Mouse (Mus musculus) lung, adult 2 months (tissue): Measurements from ENCODE around the gene Plekhh3.

Experiments used
- CTCF ChIP-seq: fragments of 200-500 bp; IDR thresholded peaks from 2 replicates; pipeline ENCODE4 v1.5.1; 2011; ENCODE audit warnings: mild to moderate bottlenecking, low read length, control low read depth; ENCODE audit not compliant: insufficient read depth
- POLR2A ChIP-seq: fragments of 200-500 bp; IDR thresholded peaks from 2 replicates; pipeline ENCODE4 v1.6.1; 2011; ENCODE audit warnings: low read depth, mild to moderate bottlenecking, control low read depth, low read length, borderline replicate concordance; ENCODE audit errors: extremely low read depth

DNA sequence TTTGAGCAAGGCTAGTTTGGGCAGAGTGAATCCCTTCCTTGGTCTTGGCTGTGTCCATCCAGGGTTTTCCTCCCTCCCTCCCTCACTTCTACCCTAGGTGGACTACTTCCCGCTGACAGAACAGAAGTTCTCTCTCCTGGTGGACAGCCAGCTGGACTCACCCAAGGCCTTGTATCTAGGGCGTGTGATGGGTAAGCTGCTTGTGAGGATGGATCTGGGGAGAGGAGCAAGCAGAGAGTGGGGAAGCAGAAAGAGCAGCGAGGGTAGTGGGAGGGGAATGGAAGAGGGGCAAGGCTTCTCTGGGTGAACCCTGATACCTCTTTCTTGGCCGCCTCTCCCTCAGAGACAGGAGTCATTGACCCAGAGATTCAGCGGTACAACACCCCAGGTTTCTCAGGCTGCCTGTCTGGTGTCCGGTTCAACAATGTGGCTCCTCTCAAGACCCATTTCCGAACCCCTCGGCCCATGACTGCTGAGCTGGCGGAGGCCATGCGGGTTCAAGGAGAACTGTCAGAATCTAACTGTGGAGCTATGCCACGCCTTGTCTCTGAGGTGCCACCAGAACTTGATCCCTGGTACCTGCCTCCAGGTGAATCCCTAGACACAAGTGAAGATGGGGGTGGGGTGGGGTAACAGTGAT, 17.1 kb upstream of the Plekhh3 start:
- no peak for TF ChIP-seq CTCF
- no peak for TF ChIP-seq POLR2A
